Mouse (Mus musculus): ENCODE measurements around the gene Gstp1.

GRCm38 (mm10) chr19:4066280-4066679 lies 28.5 kb upstream of the Gstp1 start:
- TF ChIP-seq CTCF (IDR thresholded peaks at IDR 0.05; ENCODE audit: low read depth) (no peak), EP300 (IDR thresholded peaks at IDR 0.05; ENCODE audit: low read depth) (no peak)

Measured in liver, embryonic 14.5 days (tissue).